Mouse (Mus musculus): ENCODE results near the gene Cabp2. TPM values are rescaled to one million over a fixed set of nuclear protein-coding genes. Genes with fewer than 3 reads are reported as not detected.
"Not testable (repeated sequence)": the region's sequence is repeated elsewhere in the genome, so short reads cannot be mapped to it uniquely, and the experiment has no call there.

The Cabp2 gene
- polyA plus RNA-seq, 1 experiment: not detected

- no peak for DNase-seq (ENCODE audit: extremely low spot score in 1 of 2, low spot score in 1 of 2)
Measured at GRCm38 (mm10) chr19:4055216-4055946, 26.0 kb upstream of the Cabp2 start.

- no peak for DNase-seq (ENCODE audit: extremely low spot score in 1 of 2, low spot score in 1 of 2)
Measured at GRCm38 (mm10) chr19:4055947-4056693, 25.3 kb upstream of the Cabp2 start.

GRCm38 (mm10) chr19:4056727-4057126 is 24.7 kb upstream of the Cabp2 start:
- DNase-seq (ENCODE audit: extremely low spot score in 1 of 2, low spot score in 1 of 2): no peak

DNA sequence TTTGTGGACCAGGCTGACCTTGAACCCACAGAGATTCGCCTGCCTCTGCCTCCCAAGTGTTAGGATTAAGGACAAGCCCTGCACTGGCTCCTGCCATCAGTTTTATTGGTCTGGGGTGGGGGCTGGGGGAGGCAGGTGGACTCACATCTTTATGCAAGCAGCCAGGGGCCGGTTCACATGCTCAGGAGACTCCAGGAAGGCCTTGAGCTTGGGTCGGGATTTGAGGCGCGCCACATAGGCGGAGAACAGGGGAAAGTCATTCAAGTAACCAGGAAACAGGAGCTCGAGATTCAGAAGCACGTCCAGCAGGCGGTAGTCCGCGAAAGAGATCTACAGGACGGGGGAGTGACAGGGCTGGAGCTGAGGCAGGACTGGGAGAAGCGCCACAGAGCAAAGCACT is 24.0 kb upstream of the Cabp2 start:
- DNase-seq (ENCODE audit: extremely low spot score in 1 of 2, low spot score in 1 of 2): no peak

- DNase-seq (ENCODE audit: extremely low spot score in 1 of 2, low spot score in 1 of 2): no peak
Measured at GRCm38 (mm10) chr19:4057962-4058361, 23.4 kb upstream of the Cabp2 start.

- no peak for DNase-seq (ENCODE audit: extremely low spot score in 1 of 2, low spot score in 1 of 2)
Measured at GRCm38 (mm10) chr19:4058581-4058980, 22.8 kb upstream of the Cabp2 start.

- no peak for DNase-seq (ENCODE audit: extremely low spot score in 1 of 2, low spot score in 1 of 2)
Measured at GRCm38 (mm10) chr19:4059069-4059740, 22.2 kb upstream of the Cabp2 start, which contains the start of gene Gstp3. Gene Gstp3 (minus strand): TSS chr19:4059569.

- DNase-seq (ENCODE audit: extremely low spot score in 1 of 2, low spot score in 1 of 2): not testable (repeated sequence)
Measured at GRCm38 (mm10) chr19:4060044-4060898, 21.1 kb upstream of the Cabp2 start.

DNA sequence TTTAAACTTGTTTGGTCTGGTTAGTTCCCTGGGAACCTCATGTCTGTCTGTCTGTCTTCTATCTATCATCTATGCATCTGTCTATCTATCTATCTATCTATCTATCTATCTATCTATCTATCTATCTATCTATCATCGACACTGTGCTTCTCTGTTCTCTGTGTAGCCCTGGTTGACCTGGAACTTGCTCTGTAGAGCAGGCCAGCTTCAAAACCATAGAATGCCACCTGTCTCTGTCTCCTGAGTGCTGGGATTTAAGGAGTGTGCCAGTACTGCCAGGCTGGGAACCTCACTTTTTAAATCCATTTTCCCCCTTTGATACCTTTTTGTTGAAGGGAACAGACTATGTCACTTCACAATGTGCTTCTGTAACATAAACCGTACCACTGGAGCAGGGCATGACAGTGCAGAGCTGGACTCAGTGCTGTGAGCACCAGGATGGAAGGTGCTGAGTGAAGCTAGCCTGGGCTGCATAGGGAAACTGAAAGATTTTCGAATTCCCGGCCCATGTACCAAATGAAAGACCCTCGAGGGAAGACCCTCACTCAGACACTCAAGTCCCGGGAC is 20.4 kb upstream of the Cabp2 start:
- DNase-seq (ENCODE audit: extremely low spot score in 1 of 2, low spot score in 1 of 2): no peak

DNA sequence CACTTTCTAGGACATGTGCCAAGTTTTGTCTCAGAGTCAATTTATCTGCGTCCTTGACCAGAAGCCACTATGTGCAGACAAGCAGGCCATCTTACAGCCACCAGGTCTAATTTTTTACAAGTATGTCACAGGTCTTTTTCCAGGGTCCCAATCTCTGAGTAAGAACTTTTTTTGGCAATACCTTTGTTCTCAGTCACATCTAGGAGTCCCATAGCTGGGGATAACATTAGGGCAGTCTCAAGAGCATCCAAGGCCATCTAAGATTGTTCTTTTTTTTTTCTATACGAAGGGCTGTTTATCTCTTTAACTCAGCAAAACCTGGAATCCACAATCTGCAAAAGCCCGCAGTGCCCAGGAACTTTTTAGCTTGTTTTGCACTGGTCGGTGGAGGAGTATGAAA is 18.0 kb upstream of the Cabp2 start:
- DNase-seq (ENCODE audit: extremely low spot score in 1 of 2, low spot score in 1 of 2): not testable (repeated sequence)

DNA sequence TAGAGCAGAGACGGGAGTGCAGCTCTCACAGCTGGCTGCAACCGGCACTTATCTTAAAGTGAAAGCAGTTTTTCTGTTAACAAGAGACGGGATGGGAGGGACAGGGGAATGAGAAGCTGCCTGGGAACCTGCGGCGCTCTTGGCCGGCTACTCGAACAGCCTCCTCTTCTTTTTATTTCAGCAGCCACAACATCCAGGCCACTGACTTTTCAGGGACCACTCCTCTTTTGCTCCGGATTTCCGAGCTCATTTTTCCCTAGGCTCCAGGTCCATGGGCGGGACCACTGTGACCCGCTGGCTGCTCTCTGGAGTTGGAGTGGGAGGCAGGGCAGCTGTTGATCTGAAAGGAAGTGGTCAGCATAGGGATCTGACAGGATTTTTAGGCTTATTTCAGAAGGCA is 16.9 kb upstream of the Cabp2 start:
- DNase-seq (ENCODE audit: extremely low spot score in 1 of 2, low spot score in 1 of 2): not testable (repeated sequence)

DNA sequence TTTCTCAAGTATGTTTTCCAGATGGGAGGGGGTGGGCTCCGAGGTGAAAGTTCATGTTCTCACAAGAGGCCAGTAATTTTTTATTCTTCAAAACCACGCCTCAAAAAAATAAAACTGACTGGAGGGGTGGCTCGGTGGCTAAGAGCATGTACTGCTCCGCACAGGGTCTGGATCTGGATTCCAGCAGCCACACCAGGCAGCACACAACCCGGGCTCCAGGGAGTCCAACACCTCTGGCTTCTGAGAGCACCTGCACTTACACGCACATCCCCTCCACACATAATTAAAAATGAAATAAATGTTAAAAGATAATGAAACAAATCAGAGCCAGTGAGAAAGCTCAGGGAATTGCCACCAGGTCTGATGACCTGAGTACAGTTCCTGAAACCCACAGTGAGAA is 15.1 kb upstream of the Cabp2 start:
- DNase-seq (ENCODE audit: extremely low spot score in 1 of 2, low spot score in 1 of 2): no peak

DNA sequence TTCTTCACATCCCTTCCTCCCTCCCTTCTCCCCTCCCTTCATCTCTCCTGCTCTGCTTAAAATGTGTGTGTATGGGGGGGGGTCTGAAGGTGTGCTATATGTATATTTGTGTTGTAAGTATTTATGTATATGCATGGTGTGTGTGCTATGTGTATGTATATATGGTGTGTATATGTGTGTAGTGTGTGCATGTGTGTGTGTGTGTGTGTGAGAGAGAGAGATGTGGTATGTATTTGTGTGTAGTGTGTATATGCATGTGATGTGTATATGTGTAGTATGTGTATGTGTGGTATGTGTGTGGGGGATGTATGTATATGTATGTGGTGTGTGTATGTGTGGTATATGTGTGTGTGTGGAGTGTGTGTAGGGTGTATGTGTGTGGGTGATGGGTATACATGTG is 14.5 kb upstream of the Cabp2 start:
- no peak for DNase-seq (ENCODE audit: extremely low spot score in 1 of 2, low spot score in 1 of 2)

- DNase-seq (ENCODE audit: extremely low spot score in 1 of 2, low spot score in 1 of 2): not testable (repeated sequence)
Measured at GRCm38 (mm10) chr19:4068242-4068641, 13.1 kb upstream of the Cabp2 start.

DNA sequence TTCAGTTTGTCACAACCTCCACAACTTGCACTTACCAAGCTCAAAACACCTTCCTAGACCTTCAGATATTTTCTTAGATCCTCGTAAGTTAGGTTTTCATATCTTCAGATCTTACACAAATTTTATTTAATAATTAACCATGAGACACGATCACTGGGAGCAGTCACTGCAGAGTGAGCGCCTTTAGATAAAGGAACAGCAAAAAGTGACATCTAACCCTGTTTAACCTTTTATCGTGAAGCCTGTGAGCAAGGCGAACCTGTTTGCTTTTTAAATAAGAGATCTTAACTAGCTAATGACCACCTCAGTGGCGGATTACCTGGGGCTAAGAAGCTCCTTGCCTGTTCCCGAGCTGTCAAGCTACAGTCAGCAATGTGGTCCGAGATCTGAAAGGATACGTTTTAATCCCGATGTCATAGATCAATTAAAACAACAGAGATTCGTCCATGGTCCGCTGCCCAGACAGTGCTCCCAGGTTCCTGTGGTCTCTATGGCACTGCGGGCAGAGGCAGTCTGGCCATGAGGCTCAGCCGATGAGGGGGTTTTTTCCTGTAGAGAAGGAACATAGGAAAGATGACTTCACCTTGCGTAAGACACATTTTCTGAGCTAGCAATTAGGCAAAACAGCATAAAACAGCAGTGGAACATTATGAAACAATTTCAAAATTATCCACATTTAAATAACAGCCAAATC is 12.5 kb upstream of the Cabp2 start:
- no peak for DNase-seq (ENCODE audit: extremely low spot score in 1 of 2, low spot score in 1 of 2)

- DNase-seq (ENCODE audit: extremely low spot score in 1 of 2, low spot score in 1 of 2): no peak
Measured at GRCm38 (mm10) chr19:4070311-4070710, 11.1 kb upstream of the Cabp2 start.

GRCm38 (mm10) chr19:4070756-4071155 is 10.6 kb upstream of the Cabp2 start:
- DNase-seq (ENCODE audit: extremely low spot score in 1 of 2, low spot score in 1 of 2): no peak

GRCm38 (mm10) chr19:4071406-4071805 is 10.0 kb upstream of the Cabp2 start:
- no peak for DNase-seq (ENCODE audit: extremely low spot score in 1 of 2, low spot score in 1 of 2)

- DNase-seq (ENCODE audit: extremely low spot score in 1 of 2, low spot score in 1 of 2): no peak
Measured at GRCm38 (mm10) chr19:4072706-4073424, 8.5 kb upstream of the Cabp2 start.

Measured in frontal cortex, adult 2 months (tissue).